Mouse (Mus musculus) liver, adult 2 months (tissue): ENCODE results near the gene Kiss1.

ENCODE experiments used
- CTCF ChIP-seq: fragments of 200-500 bp; IDR thresholded peaks from 2 replicates; pipeline ENCODE4 v1.5.1; 2011; ENCODE audit warnings: low read depth, low read length, control low read depth
- POLR2A ChIP-seq: fragments of 200-500 bp; IDR thresholded peaks from 2 replicates; pipeline ENCODE4 v1.6.1; 2011; ENCODE audit warnings: low read length, control low read depth; ENCODE audit not compliant: insufficient read depth; ENCODE audit errors: extremely low read depth

DNA sequence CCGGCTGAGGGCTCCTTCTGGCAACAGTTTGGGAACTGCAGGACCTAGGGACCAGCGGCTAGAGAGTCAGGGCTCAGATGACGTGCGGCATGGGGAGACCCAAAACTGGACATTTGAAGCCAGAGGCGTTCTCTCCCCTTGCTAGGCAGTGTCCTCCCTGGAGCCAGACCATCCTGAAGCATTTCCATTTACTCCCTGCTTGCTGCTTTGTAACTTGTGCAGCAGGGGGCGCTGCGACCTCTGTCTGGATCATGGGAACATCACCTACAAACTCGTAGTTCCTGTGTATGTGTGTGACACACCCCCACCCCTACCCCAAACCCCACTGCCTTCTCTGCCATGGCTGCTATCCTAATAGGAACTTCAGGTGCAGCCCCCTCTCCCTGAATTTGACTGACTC lies 7.3 kb upstream of the Kiss1 start:
- TF ChIP-seq CTCF (peak; percentile 86), POLR2A (no peak)
